Mouse (Mus musculus): ENCODE data around the gene Mthfsd. TPM values are rescaled to one million over a fixed set of nuclear protein-coding genes. Genes with fewer than 3 reads are reported as not detected.

Gene Mthfsd
- total RNA-seq, 2 experiments from 2014 or later: 40.0 to 46.5 TPM

DNA sequence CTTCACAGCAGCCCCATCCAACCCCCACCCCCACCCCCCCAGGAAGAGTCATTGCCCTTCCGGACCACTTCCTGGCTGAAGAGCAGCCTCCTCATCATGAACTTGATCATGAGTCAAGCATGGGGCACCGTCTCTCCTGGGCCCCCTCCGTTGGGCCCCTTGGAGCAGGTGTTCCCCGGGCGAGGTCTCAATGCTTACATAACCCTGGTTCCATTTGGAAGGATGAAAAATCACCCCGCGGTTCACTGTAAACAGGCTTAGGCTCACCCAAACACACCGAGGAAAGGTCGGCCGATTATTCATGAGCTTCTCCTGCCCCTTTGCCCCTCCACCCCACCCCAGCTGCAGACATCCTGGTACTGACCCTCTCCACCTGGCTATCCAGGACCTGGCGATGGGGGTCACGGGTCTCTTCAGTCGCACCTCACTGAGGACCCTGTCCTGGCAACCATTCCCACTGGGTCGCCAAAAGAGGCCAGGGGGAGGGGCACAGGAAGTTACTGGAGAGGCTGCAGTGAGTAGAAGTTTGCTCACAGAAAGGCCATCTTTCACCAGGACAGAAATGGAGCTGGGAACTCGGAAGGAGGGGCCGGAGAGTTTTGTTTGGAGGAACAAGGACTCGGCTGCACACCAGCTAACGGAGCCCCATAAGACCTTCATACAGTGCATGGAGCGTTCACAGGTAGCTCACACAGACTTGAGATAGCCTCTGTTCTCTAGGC, 64.3 kb downstream of the Mthfsd start:
- intact Hi-C loops (cut with DNase I): no loop called here
- Histone ChIP-seq H3K27ac (no peak overlapping the region), H3K4me3 (no peak overlapping the region)
- DNase-seq (ENCODE audit: extremely low spot score in 1 of 2, low spot score in 2 of 2): no peak
- no peak for TF ChIP-seq CTCF (IDR thresholded peaks at IDR 0.05)

Small RNAs within 50 kb of the gene (microRNA-seq; reads per million reads assigned to microRNA genes)
- gene Gm27530: 0 reads per million in 2 experiments

Other genes starting within 250 kb of the Mthfsd start
- gene Foxf1, start 24.0 kb downstream of the Mthfsd start, total RNA-seq (2021): under 1 TPM; 0.79 to 0.91 TPM
- gene Foxc2, start 7.8 kb upstream of the Mthfsd start, total RNA-seq (2021): 1 to 10 TPM; 1.5 to 2.3 TPM
- gene Foxl1, start 19.5 kb upstream of the Mthfsd start, total RNA-seq (2021): under 1 TPM in 1 of 2 experiments, not detected in 1; 0.21 TPM